Mouse (Mus musculus) adipose tissue, adult 10 weeks (tissue): ENCODE data around the gene Taar8b. TPM values are rescaled to one million over a fixed set of nuclear protein-coding genes. Genes with fewer than 3 reads are reported as not detected.

Experiments used
- polyA plus RNA-seq: library from polyadenylated mRNA; stranded (reverse); fragments of 350-450 nt; fragmentation: Illumina TruSeq; extraction: RNeasy Lipid Tissue Mini Kit (QIAGEN cat#74804); gene quantifications from one replicate; pipeline ENCODE4 v1.2.3, GENCODE M21; 2014; ENCODE audit warnings: low read depth, low replicate concordance

Gene Taar8b
- not detected for polyA plus RNA-seq

DNA sequence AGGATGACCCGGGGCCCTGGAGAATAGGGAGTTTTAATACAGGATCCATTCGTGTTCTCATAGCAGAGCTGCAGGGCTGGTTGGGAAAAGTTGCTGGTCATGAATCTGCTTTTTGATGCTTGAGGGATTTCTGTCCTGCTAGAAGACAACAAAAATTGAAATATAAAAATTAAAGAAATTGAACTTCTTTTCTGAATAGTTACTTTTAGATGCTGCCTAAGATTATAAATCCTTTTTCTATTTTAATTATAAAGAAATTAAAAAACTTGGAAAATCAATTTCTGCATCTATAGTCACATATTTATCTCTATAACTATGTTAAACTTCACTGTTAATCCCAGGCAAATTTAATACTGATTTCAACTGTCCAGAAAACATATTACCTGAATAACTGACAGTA, at the start of gene Taar8b:
Gene Taar8b, minus strand, starts transcription at position 101 of the 400 bp plus-strand sequence.

GRCm38 (mm10) chr10:24109434-24109833, 17.3 kb upstream of the Taar8b start, which contains the start of gene Taar9:
Taar9 (minus strand) TSS chr10:24109534.

DNA sequence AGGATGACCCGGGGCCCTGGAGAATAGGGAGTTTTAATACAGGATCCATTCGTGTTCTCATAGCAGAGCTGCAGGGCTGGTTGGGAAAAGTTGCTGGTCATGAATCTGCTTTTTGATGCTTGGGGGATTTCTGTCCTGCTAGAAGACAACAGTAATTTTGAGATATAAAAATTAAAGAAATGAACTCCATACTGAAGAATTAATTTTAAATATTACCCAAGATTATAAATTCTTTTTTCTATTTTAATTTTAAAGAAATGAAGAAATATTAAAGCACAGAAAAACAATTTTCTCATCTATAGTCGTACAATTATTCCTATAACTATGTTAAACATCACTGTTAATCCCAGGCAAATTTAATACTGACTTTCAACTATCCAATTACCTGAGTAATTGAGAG, 9.7 kb upstream of the Taar8b start, which contains the start of gene Taar8c:
Gene Taar8c, minus strand, starts transcription at position 101 of the 400 bp plus-strand sequence.

GRCm38 (mm10) chr10:24076200-24076599, 15.9 kb downstream of the Taar8b start, which contains the start of gene Taar8a:
Taar8a (plus strand) TSS chr10:24076500.

GRCm38 (mm10) chr10:24049210-24049609, 42.9 kb downstream of the Taar8b start, which contains the start of gene Taar7f:
Taar7f (plus strand) TSS chr10:24049510.

Other genes starting within 250 kb of the Taar8b start
- 15.5 TPM for gene Vnn3, start 240.8 kb downstream of the Taar8b start, polyA plus RNA-seq
- gene Vnn1, start 197.6 kb downstream of the Taar8b start, polyA plus RNA-seq = 5.6 TPM
- not detected for gene Taar1, start 171.9 kb downstream of the Taar8b start, polyA plus RNA-seq
- gene Taar2, start 153.7 kb downstream of the Taar8b start, polyA plus RNA-seq = not detected
- gene Taar3, start 142.7 kb downstream of the Taar8b start, polyA plus RNA-seq = not detected
- not detected for gene Taar4, start 131.8 kb downstream of the Taar8b start, polyA plus RNA-seq
- gene Taar5, start 121.6 kb downstream of the Taar8b start, polyA plus RNA-seq = not detected
- gene Taar6, start 106.6 kb downstream of the Taar8b start, polyA plus RNA-seq = not detected
- not detected for gene Taar7a, start 98.8 kb downstream of the Taar8b start, polyA plus RNA-seq
- not detected for gene Taar7b, start 92.4 kb downstream of the Taar8b start, polyA plus RNA-seq
- not detected for gene Taar7d, start 65.1 kb downstream of the Taar8b start, polyA plus RNA-seq
- not detected for gene Taar7e, start 54.7 kb downstream of the Taar8b start, polyA plus RNA-seq
- gene Taar7f, start 42.8 kb downstream of the Taar8b start, polyA plus RNA-seq = not detected
- not detected for gene Taar8a, start 15.8 kb downstream of the Taar8b start, polyA plus RNA-seq
- not detected for gene Taar8c, start 9.6 kb upstream of the Taar8b start, polyA plus RNA-seq
- gene Taar9, start 17.2 kb upstream of the Taar8b start, polyA plus RNA-seq = not detected
- 106 TPM for gene Stx7, start 57.0 kb upstream of the Taar8b start, polyA plus RNA-seq
- gene Moxd1, start 131.2 kb upstream of the Taar8b start, polyA plus RNA-seq = 3.6 TPM